Mouse (Mus musculus) stomach, embryonic 16.5 days (tissue): ENCODE measurements at regions not wholly inside any gene's neighbourhood (a gene's known extent, or its start where the extent isn't known, plus 50 kb on each side); places are given as distances from the start of the nearest gene placed in this dataset.

ENCODE experiments used
- ATAC-seq: fragments of 200-750 bp; cut with Nextera tagmentation; 2 replicates; pipeline ENCODE4 v1.8.0; 2017; ENCODE audit warnings: moderate number of reproducible peaks, moderate TSS enrichment; ENCODE audit not compliant: insufficient read depth, low FRiP score
- H3K27ac ChIP-seq: fragments of 300-500 bp; sonication (generic); 2 replicates; pipeline ENCODE4 v1.5.1; 2014; ENCODE audit warnings: low read length
- H3K27me3 ChIP-seq: fragments of 300-500 bp; sonication (generic); 2 replicates; pipeline ENCODE4 v1.6.1; 2014; ENCODE audit warnings: low read length, control low read depth, mixed read lengths; ENCODE audit not compliant: control insufficient read depth, insufficient read depth
- H3K36me3 ChIP-seq: fragments of 300-500 bp; sonication (generic); 2 replicates; pipeline ENCODE4 v1.6.1; 2014; ENCODE audit warnings: low read length; ENCODE audit not compliant: control insufficient read depth, insufficient read depth
- H3K4me1 ChIP-seq: fragments of 300-500 bp; sonication (generic); 2 replicates; pipeline ENCODE4 v1.6.1; 2014; ENCODE audit warnings: low read length, control low read depth, mixed read lengths; ENCODE audit not compliant: control insufficient read depth, insufficient read depth
- H3K4me2 ChIP-seq: fragments of 300-500 bp; sonication (generic); 2 replicates; pipeline ENCODE4 v1.6.1; 2014; ENCODE audit warnings: low read depth, low read length, mixed read lengths
- H3K4me3 ChIP-seq: fragments of 300-500 bp; sonication (generic); replicated peaks from 2 replicates; pipeline ENCODE4 v1.5.1; 2014; ENCODE audit warnings: mild to moderate bottlenecking, low read length
- H3K9ac ChIP-seq: fragments of 300-500 bp; sonication (generic); 2 replicates; pipeline ENCODE4 v1.6.1; 2014; ENCODE audit warnings: low read length
- H3K9me3 ChIP-seq: fragments of 300-500 bp; sonication (generic); replicated peaks from 2 replicates; pipeline ENCODE4 v1.6.1; 2016; ENCODE audit warnings: low read length, control low read depth; ENCODE audit not compliant: control insufficient read depth
- WGBS: fragments of 180-500 bp; shearing (Covaris S2); extraction: QIAGEN DNeasy Blood & Tissue Kit; methylation state at CpG from one replicate; pipeline ENCODE4 v1.1.7; 2014; 5-methylcytosine and 5-hydroxymethylcytosine counted together

DNA sequence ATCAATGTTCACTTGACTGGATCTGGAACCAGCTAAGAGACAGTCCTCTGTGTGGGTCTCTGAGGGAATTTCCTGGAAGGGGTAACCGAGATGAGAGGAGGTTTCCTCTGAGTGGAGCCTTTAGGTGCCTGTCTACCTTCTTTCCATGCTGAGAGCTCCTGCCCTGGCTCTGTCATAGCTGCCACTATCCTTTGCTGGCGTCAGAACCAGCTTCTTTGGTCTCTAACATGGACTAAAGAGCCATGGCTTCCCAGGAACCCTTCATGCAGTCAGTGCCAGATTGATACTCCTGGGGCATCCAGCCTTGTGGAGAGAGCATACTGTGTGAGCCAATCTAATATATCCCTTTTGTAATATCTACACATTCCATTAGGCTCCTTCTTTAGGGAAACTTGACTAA lies 209.9 kb upstream of the Gm5148 start:
- 70% methylated on average over 2 of the region's 2 CpGs for WGBS
- H3K4me1 ChIP-seq: peaks cover 30% of the 10 kb centered on the region

DNA sequence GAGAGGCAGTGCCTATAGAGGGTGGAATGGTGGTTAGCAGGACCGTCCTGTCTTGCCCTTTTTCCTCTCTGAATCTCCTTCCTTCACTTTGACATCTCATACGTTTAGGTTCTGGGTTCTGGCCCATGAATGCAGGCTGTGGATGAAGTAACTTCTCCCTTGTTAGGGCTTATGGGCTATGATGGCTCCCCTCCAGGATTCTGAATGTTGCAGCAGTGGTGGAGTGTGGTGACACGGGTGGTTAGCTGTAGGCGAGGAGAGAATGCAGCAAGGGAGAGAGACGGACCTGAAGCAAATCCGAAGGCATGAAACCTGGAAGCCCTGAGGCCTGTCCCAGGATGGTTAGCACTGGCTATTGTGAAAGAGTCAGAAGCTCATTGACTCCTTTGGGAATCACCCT lies 204.4 kb upstream of the Gm5148 start:
- H3K4me1 ChIP-seq: no peaks in the 10 kb centered on the region
- H3K9ac ChIP-seq: no peak overlapping the region
- no peaks in the 10 kb centered on the region for H3K27me3 ChIP-seq
- ATAC-seq: no peak
- H3K4me3 ChIP-seq: no peak overlapping the region
- no peak overlapping the region for H3K27ac ChIP-seq
- no peaks in the 10 kb centered on the region for H3K9me3 ChIP-seq
- WGBS: 86% methylated on average over 6 of the region's 6 CpGs
- no peak overlapping the region for H3K4me2 ChIP-seq
- no peaks in the 10 kb centered on the region for H3K36me3 ChIP-seq

More for the DNA sequence above, 209.9 kb upstream of the Gm5148 start:
- Histone ChIP-seq H3K4me3 (no peak overlapping the region), H3K27me3 (no peaks in the 10 kb centered on the region), H3K9me3 (no peaks in the 10 kb centered on the region), H3K27ac (no peak overlapping the region), H3K9ac (no peak overlapping the region), H3K36me3 (no peaks in the 10 kb centered on the region), H3K4me2 (no peak overlapping the region)
- no peak for ATAC-seq

DNA sequence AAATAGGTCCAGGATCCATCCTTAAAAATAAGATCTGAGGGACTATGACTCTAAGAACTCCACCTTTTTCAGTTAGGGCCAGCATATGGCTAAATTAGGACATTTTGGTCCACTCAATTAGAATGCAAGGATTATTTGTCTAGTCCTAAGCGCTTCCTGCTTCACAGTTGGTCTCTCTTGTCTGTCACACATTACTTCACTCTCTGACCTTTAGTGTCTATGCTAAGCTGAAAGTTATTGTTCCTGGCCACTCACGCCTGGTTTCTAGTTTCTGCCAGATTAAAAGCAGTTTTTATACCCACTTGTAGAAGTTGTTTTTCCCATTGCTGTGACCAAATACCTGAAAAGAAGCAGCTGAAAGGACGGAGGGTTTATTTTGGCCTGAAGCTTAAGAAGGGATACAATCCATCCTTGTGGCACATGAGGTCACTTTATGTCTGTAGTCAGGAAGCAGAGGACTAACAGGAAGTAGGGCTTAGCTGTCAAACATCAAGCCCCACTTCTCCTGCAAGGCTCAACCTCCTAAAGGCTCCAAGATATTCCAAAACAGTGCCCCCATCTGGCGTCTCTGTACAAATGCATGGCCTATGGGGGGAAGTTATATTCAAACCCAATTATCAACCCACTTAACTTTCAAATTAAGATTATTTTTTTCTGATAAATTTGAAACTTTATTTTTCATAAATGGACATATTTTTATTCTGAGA lies 195.3 kb upstream of the Gm5148 start:
- no peaks in the 10 kb centered on the region for H3K36me3 ChIP-seq
- H3K4me2 ChIP-seq: no peak overlapping the region
- no peak overlapping the region for H3K4me3 ChIP-seq
- no peaks in the 10 kb centered on the region for H3K27me3 ChIP-seq
- no peak for ATAC-seq
- no peak overlapping the region for H3K9ac ChIP-seq
- H3K9me3 ChIP-seq: no peaks in the 10 kb centered on the region
- no peak overlapping the region for H3K27ac ChIP-seq
- WGBS: 64% methylated on average over 4 of the region's 4 CpGs
- H3K4me1 ChIP-seq: peaks cover 10% of the 10 kb centered on the region

DNA sequence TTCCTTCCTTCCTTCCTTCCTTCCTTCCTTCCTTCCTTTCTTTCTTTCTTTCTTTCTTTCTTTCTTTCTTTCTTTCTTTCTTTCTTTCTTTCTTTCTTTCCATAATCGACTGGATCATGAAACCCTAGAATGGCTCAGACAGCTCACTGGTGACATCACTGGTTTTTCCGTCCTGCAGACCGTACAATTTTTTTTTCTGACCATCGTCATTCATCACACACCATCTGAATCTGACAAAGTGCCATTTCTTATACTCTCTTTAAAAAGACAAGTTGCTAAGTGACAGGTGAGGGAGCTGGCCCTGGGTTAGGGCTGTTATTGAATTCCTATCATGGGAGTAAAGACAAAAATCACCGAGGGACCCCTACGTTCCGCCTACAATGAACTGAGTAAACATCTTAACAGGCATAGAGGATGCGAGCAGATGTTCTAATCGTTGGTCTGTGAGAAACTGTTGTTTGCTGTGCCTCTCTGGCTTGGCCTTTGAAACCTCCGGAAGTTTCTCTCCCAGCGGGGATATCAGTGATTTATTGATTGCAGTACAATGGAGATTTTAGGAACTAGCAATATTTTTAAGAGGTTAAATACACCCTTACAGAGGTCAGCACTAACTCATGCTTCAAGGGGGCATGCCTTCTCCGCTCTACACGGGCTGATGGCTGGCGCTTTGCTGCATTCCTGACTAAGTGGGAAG lies 192.6 kb upstream of the Gm5148 start:
- Histone ChIP-seq H3K4me1 (peaks cover 10% of the 10 kb centered on the region), H3K9me3 (no peaks in the 10 kb centered on the region), H3K36me3 (no peaks in the 10 kb centered on the region), H3K4me3 (no peak overlapping the region), H3K27me3 (no peaks in the 10 kb centered on the region), H3K9ac (no peak overlapping the region), H3K4me2 (no peak overlapping the region), H3K27ac (peak overlapping the region; percentile 15)
- WGBS: 19% methylated on average over 14 of the region's 14 CpGs
- ATAC-seq: no peak

DNA sequence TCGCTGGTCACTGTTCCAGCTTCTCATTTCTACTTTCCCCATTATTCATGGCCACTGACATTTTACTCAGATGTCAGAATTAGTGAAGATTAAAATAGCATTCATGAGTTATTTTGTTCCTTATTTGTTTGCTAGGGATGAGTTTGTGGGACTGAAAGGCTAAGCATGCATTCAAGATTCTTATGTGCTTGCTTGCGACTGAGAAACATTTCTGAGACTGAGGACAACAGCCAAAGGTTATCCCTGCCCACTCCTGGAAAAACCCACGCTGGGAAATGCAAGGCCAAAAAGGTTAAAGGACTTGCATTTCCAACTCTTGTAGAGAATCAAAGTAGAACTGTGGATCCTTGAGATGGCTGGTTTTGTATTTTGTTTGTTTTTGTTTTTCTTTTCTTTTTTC lies 192.0 kb upstream of the Gm5148 start:
- no peaks in the 10 kb centered on the region for H3K36me3 ChIP-seq
- 51% methylated on average over 3 of the region's 3 CpGs for WGBS
- H3K9ac ChIP-seq: no peak overlapping the region
- H3K9me3 ChIP-seq: no peaks in the 10 kb centered on the region
- H3K4me2 ChIP-seq: no peak overlapping the region
- no peak overlapping the region for H3K27ac ChIP-seq
- no peak for ATAC-seq
- H3K4me3 ChIP-seq: no peak overlapping the region
- H3K4me1 ChIP-seq: peaks cover 10% of the 10 kb centered on the region
- H3K27me3 ChIP-seq: no peaks in the 10 kb centered on the region

DNA sequence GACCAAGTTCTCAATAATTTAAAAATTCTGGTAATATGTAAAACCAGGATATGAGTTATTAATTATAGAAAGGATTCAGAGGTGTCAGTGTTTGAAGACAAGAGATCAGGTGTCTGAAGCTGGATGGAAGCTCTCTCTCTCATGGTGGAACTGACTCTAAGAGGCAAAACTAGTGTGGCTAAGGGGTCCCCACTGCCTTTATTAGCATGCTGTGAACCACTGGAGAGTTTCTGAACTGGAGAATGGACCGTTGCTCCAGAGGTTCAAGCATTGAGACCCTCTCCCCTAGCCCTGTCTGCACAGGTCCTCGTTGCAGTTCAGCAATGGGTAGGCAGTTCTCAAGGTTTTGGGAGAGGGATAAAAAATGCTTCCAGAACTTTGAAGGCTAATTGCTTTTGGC lies 191.4 kb upstream of the Gm5148 start:
- Histone ChIP-seq H3K27me3 (no peaks in the 10 kb centered on the region), H3K4me2 (no peak overlapping the region), H3K9me3 (no peaks in the 10 kb centered on the region), H3K36me3 (no peaks in the 10 kb centered on the region), H3K4me3 (no peak overlapping the region), H3K9ac (no peak overlapping the region), H3K27ac (no peak overlapping the region), H3K4me1 (peaks cover 10% of the 10 kb centered on the region)
- WGBS: 39% methylated on average over 2 of the region's 2 CpGs
- no peak for ATAC-seq

DNA sequence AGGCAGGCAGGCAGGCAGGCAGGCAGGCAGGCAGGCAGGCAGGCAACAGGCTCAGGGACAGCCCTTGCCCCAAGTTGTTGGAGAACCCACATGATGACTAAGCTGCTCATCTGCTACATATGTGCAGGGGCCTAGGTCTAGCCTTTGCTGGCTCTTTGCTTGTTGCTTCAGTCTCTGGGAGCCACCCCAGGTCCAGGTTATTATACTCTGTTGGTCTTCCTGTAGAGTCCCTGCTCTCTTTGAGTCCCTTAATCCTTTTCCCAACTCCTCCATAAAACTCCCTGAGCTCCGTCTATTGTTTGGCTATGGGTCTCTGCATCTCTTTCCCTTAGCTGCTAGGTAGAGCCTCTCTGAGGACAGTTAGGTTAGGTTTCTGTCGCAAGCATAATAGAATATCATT lies 189.8 kb upstream of the Gm5148 start:
- Histone ChIP-seq H3K4me1 (peaks cover 10% of the 10 kb centered on the region), H3K36me3 (no peaks in the 10 kb centered on the region), H3K4me3 (no peak overlapping the region), H3K27me3 (no peaks in the 10 kb centered on the region), H3K9me3 (no peaks in the 10 kb centered on the region), H3K27ac (no peak overlapping the region), H3K9ac (no peak overlapping the region), H3K4me2 (no peak overlapping the region)
- no peak for ATAC-seq
- 85% methylated on average over 2 of the region's 2 CpGs for WGBS

DNA sequence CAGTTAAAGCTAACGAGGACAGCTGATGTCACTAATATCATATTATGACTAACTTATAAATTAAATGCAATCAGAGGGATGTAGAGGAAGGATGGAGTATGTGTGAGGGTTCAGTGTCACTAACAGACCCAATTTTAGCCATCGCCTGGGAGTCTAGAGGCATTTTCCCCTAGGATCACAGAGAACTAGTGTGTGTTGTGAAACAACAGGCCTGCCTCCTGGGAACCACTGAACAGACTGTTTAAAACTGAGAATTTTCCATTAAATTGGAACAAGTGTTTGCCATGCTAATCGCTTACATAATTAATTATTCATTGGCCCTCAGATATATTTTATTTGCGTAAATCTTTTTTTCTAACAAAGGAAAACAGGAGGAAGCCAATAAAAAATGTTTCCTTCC lies 185.5 kb upstream of the Gm5148 start:
- no peak for ATAC-seq
- Histone ChIP-seq H3K4me1 (peaks cover 19% of the 10 kb centered on the region), H3K9me3 (no peaks in the 10 kb centered on the region), H3K36me3 (no peaks in the 10 kb centered on the region), H3K27ac (no peak overlapping the region), H3K4me3 (no peak overlapping the region), H3K27me3 (no peaks in the 10 kb centered on the region), H3K4me2 (no peak overlapping the region), H3K9ac (no peak overlapping the region)
- 93% methylated on average over 4 of the region's 4 CpGs for WGBS

DNA sequence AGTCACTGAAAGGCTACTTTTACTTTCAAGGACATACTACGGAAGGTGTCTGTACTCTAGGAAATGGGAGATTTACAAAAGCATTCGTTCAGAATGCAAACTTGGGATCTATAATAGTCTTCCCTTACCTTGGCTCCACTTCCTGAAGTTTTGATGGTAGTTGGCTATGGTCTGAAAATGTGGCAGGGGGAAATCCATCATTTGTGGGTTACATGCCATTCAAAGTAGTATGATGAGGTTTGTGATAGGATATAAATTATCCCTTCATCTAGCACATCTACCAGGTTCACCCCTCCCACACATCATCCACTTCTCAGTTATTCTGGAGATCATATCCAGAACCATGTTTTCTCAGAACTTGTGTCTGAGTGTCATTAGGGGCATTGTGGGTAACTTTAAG lies 184.7 kb upstream of the Gm5148 start:
- WGBS: 85% methylated on average over 2 of the region's 2 CpGs
- Histone ChIP-seq H3K36me3 (no peaks in the 10 kb centered on the region), H3K4me3 (no peak overlapping the region), H3K9me3 (no peaks in the 10 kb centered on the region), H3K27me3 (no peaks in the 10 kb centered on the region), H3K4me2 (no peak overlapping the region), H3K9ac (no peak overlapping the region), H3K27ac (no peak overlapping the region), H3K4me1 (peaks cover 19% of the 10 kb centered on the region)
- no peak for ATAC-seq
